Mouse (Mus musculus) embryonic fibroblast, embryonic 13.5 days (primary cell): Measurements from ENCODE around the gene Olfr315.

ENCODE experiments used
- CTCF ChIP-seq: IDR thresholded peaks from 2 replicates; pipeline ENCODE4 v1.5.1; 2011; ENCODE audit warnings: mild to moderate bottlenecking, control low read depth, low read length, moderate library complexity, borderline replicate concordance; ENCODE audit not compliant: insufficient read depth
- POLR2A ChIP-seq: IDR thresholded peaks from 2 replicates; pipeline ENCODE4 v1.6.1; 2011; ENCODE audit warnings: low read depth, mild to moderate bottlenecking, control low read depth, low read length, moderate library complexity

DNA sequence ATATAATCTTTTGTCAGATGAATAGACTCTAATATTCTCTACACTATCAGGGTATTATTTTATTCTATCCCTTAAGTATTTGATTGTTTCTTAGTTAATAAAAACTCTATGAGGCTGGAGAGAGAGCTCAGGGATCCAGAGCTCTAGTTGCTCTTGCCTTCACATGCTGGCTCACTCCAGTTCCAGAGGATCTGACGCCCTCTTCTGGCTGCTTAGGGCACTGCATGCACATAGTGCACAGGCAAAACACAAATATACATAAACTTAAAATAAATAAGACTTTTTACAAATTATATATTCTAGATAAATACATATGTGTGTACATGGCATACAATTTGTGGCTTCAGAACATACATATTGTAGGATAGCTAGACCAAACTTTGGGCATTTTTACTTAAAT is 39.0 kb downstream of the Olfr315 start:
- TF ChIP-seq CTCF = no peak
- TF ChIP-seq POLR2A = no peak
